Mouse (Mus musculus) bone marrow macrophage, adult 2 months (primary cell): ENCODE data around the gene Sned1.

Experiments used
- CTCF ChIP-seq: IDR thresholded peaks from 2 replicates; pipeline ENCODE4 v1.5.1; 2012; ENCODE audit warnings: low read depth, mild to moderate bottlenecking, low read length, moderate library complexity
- POLR2A ChIP-seq: IDR thresholded peaks from 2 replicates; pipeline ENCODE4 v1.6.1; 2012; ENCODE audit warnings: mild to moderate bottlenecking, low read depth, low read length, borderline replicate concordance

GRCm38 (mm10) chr1:93214612-93215011, 21.0 kb upstream of the Sned1 start:
- TF ChIP-seq CTCF: no peak
- TF ChIP-seq POLR2A: no peak
